Comparison of ENCODE assay signal across 8 mouse cellular contexts in genomic region chr4:134510845-134511411, GRCm38 (mm10). TPM values are rescaled to one million over a fixed set of nuclear protein-coding genes. Genes with fewer than 3 reads are reported as not detected.
DNase-seq lines count a peak whose midpoint lies in the region; ATAC-seq and TF ChIP-seq lines count a peak whose summit lies in the region.

Gene Aunip (plus strand): TSS chr4:134510999.

- no peak within 1 kb of the TSS for H3K27ac ChIP-seq in gastrocnemius, adult 2 months
- no peak within 1 kb of the TSS for H3K27ac ChIP-seq in hindbrain, postnatal 0 days

- no peak for TF ChIP-seq CTCF in gastrocnemius, adult 2 months (IDR thresholded peaks at IDR 0.05)
- peak; percentile 9; the same call in 1 of the 2 replicates for TF ChIP-seq CTCF in hindbrain, postnatal 0 days (IDR thresholded peaks at IDR 0.05; ENCODE audit: low read depth)

- no peaks in the 10 kb centered on the region for H3K4me1 ChIP-seq in hindbrain, postnatal 0 days (ENCODE audit: insufficient read depth, low read length)
- H3K4me1 ChIP-seq in megakaryocyte, embryonic 14.5 days = peaks cover 56% of the 10 kb centered on the region

- DNase-seq in cerebellum, postnatal 4 days (ENCODE audit: low spot score in 2 of 2) = peak; percentile 63 to 89
- peak; percentile 96 for DNase-seq in gastrocnemius, adult 2 months
- DNase-seq in hindbrain, postnatal 0 days (ENCODE audit: low spot score) = peak; percentile 97
- DNase-seq in left cerebral cortex, adult 8-10 months (ENCODE audit: low spot score in 2 of 2) = peak; percentile 68 to 81
- peak; percentile 79 to 81 for DNase-seq in right cerebral cortex, adult 2 months (ENCODE audit: low spot score in 2 of 2)
- DNase-seq in urinary bladder, postnatal 10 days (ENCODE audit: low spot score) = peak; percentile 51

- H3K27me3 ChIP-seq in hindbrain, postnatal 0 days (ENCODE audit: insufficient read depth, low read length) = no peaks in the 10 kb centered on the region
- no peaks in the 10 kb centered on the region for H3K27me3 ChIP-seq in megakaryocyte, embryonic 14.5 days (replicated peaks)

- ATAC-seq in activated CD4-positive, CD25-positive, alpha-beta regulatory T cell, adult 4 months = peak; percentile 92
- ATAC-seq in hindbrain, postnatal 0 days = peak; percentile 94

- no peaks in the 10 kb centered on the region for H3K9me3 ChIP-seq in hindbrain, postnatal 0 days (ENCODE audit: low read length)
- H3K9me3 ChIP-seq in megakaryocyte, embryonic 14.5 days = peaks cover 16% of the 10 kb centered on the region; the same call in 1 of the 2 replicates

- H3K9ac ChIP-seq in hindbrain, postnatal 0 days (replicated peaks; ENCODE audit: low read length) = peak within 1 kb of the TSS; percentile 36

- H3K4me2 ChIP-seq in hindbrain, postnatal 0 days (ENCODE audit: low read depth, low read length) = peak within 1 kb of the TSS; percentile 71

- WGBS in hindbrain, postnatal 0 days = under 1% methylated on average over 42 of the region's 42 CpGs

- H3K4me3 ChIP-seq in gastrocnemius, adult 2 months = peak within 1 kb of the TSS; percentile 72
- H3K4me3 ChIP-seq in hindbrain, postnatal 0 days (ENCODE audit: low read length) = peak within 1 kb of the TSS; percentile 40
- peak within 1 kb of the TSS; percentile 96 for H3K4me3 ChIP-seq in megakaryocyte, embryonic 14.5 days (replicated peaks)

- peaks cover 18% of the 10 kb centered on the region for H3K36me3 ChIP-seq in hindbrain, postnatal 0 days (ENCODE audit: insufficient read depth, low read length)
- H3K36me3 ChIP-seq in megakaryocyte, embryonic 14.5 days (replicated peaks; ENCODE audit: low read length) = peaks cover 40% of the 10 kb centered on the region

- intact Hi-C loops in gastrocnemius, adult 2 months (cut with DNase I) = no loop called here

RNA-seq across cellular contexts. Expression of gene Aunip, which starts in this region (rescaled TPM):
- polyA plus RNA-seq in activated CD4-positive, CD25-positive, alpha-beta regulatory T cell, adult 4 months (2017; shearing (Covaris generic)) = 1 to 10 TPM in 1 of 2 experiments, under 1 TPM in 1; 0.70 to 3.2 TPM
- total RNA-seq in gastrocnemius, adult 2 months (2021) = not detected
- total RNA-seq in hindbrain, postnatal 0 days (2014; rRNA removed) = 2.2 and 2.7 TPM in 2 replicates
- polyA plus RNA-seq in hindbrain, postnatal 0 days (2015; fragmentation: Nextera tagmentation; extraction: Ambion mirVana) = 2.2 and 2.6 TPM in 2 replicates
- total RNA-seq in left cerebral cortex, adult 8-10 months (2022) = under 1 TPM; 0.25 to 0.60 (median 0.34) TPM
- 0.54 TPM in 1 of 2 replicates, not detected in the other for polyA plus RNA-seq in megakaryocyte, embryonic 14.5 days (2012; ENCODE audit: insufficient read depth, low replicate concordance)

Comparison
In these comparisons a context has a peak if more than half of its experiments do, and no peak if none do; other contexts are left out.
1. Peak in DNase-seq and H3K4me3 ChIP-seq in gastrocnemius, adult 2 months; RNA of the gene not detected or under 1 TPM.
2. Peak in DNase-seq in left cerebral cortex, adult 8-10 months; RNA of the gene not detected or under 1 TPM.
3. H3K4me3 ChIP-seq: peak in every context shown above with its lines; median percentile 96 in megakaryocyte, embryonic 14.5 days; 72 in gastrocnemius, adult 2 months; 40 in hindbrain, postnatal 0 days.